Mouse (Mus musculus) bone marrow, adult 2 months (tissue): Measurements from ENCODE around the gene Tpmt.

ENCODE experiments used
- CTCF ChIP-seq: fragments of 200-500 bp; IDR thresholded peaks from 2 replicates; pipeline ENCODE4 v1.5.1; 2011; ENCODE audit warnings: low read length, control low read depth; ENCODE audit not compliant: control insufficient read depth, insufficient read depth
- POLR2A ChIP-seq: fragments of 200-500 bp; IDR thresholded peaks from 2 replicates; pipeline ENCODE4 v1.6.1; 2011; ENCODE audit warnings: low read depth, mild to moderate bottlenecking, control low read depth, low read length, borderline replicate concordance; ENCODE audit not compliant: control insufficient read depth

DNA sequence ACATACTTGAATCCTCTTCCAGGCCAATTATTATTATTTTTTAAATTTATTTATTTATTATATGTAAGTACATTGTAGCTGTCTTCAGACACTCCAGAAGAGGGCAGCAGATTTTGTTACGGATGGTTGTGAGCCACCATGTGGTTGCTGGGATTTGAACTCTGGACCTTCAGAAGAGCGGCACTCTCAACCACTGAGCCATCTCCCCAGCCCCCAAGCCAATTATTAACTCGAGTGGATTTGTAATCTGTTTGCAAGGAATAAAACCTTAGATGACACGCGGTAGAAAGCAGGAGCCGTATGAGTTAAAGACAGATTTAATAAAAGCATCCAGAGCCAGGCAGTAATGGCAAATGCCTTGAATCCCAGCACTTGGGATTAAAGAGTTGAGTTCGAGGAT is 24.8 kb downstream of the Tpmt start:
- TF ChIP-seq CTCF (no peak), POLR2A (no peak)
